Mouse (Mus musculus): ENCODE measurements around the gene Satb2.

GRCm38 (mm10) chr1:56844551-56845330, 133.7 kb downstream of the Satb2 start:
- TF ChIP-seq MEF2A (IDR thresholded peaks at IDR 0.05; ENCODE audit: borderline replicate concordance, low read depth, low read length) (no peak), MAX (IDR thresholded peaks at IDR 0.05; ENCODE audit: low read length) (no peak), HCFC1 (IDR thresholded peaks at IDR 0.05; ENCODE audit: low read depth, low read length) (no peak), CHD1 (IDR thresholded peaks at IDR 0.05; ENCODE audit: low read depth, low read length) (no peak), POLR2AphosphoS2 (IDR thresholded peaks at IDR 0.05; ENCODE audit: low read depth, low read length) (no peak), NELFE (IDR thresholded peaks at IDR 0.05; ENCODE audit: low read depth, low read length) (no peak)

Data from CH12.LX (cell line).